Comparison of ENCODE assay signal across 11 mouse cellular contexts in the genomic region with DNA sequence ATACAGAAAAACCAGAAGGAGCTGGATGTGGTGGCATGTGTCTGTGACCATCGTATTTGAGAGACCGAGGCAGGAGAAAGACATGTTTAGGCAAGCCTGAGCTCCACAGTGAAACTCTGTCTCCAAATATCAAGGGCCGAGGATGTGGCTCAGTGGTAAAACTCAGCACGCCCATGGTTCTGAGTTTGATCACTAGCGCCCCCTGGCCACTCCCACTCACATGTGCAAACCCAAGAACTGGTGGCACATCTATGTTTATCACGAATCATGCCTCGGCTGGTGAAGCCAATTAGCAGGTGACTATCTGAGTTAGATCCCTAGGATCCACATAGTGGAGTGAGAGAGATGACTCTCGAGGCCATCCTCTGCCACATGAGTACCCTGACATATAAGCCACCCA. TPM values are rescaled to one million over a fixed set of nuclear protein-coding genes. Genes with fewer than 3 reads are reported as not detected.
DNase-seq lines count a peak whose midpoint lies in the region; ATAC-seq and TF ChIP-seq lines count a peak whose summit lies in the region.
"Had no signal": no experiment of that assay in that cellular context is flagged by ENCODE, and none has a peak within 500 bp of the region (broad histone marks: within the 10 kb centered on the region; RNA-seq: fewer than 3 reads in every experiment).

No protein-coding gene starts in this region.

- H3K36me3 ChIP-seq in heart, embryonic 11.5 days (ENCODE audit: control insufficient read depth, insufficient read depth, low read length): no peaks in the 10 kb centered on the region
- H3K36me3 ChIP-seq in E14TG2a.4 (ENCODE audit: insufficient read depth, low read length): no peaks in the 10 kb centered on the region

- no peak overlapping the region for H3K4me2 ChIP-seq in heart, embryonic 11.5 days
- H3K4me2 ChIP-seq: forebrain, embryonic 13.5 days had no signal

- H3K27ac ChIP-seq in heart, embryonic 11.5 days (ENCODE audit: low read depth, low read length): no peak overlapping the region
- no peak overlapping the region for H3K27ac ChIP-seq in cortical plate, adult 2 months (ENCODE audit: insufficient read depth, low read length)
- H3K27ac ChIP-seq: forebrain, embryonic 13.5 days had no signal

- no peak overlapping the region for H3K4me3 ChIP-seq in heart, embryonic 11.5 days (ENCODE audit: low read depth, low read length)
- H3K4me3 ChIP-seq in E14TG2a.4 (replicated peaks; ENCODE audit: low read length): no peak overlapping the region
- no peak overlapping the region for H3K4me3 ChIP-seq in cortical plate, adult 2 months (ENCODE audit: insufficient read depth, low read length)
- H3K4me3 ChIP-seq: forebrain, embryonic 13.5 days had no signal

- TF ChIP-seq POLR2A in cortical plate, adult 2 months (IDR thresholded peaks at IDR 0.05; ENCODE audit: extremely low read depth, insufficient read depth, low read length): no peak

- WGBS in heart, embryonic 11.5 days (ENCODE audit: insufficient replicate concordance): 67% methylated on average over 8 of the region's 8 CpGs

- H3K27me3 ChIP-seq in heart, embryonic 11.5 days (ENCODE audit: control insufficient read depth, insufficient read depth, low read length): peaks cover 25% of the 10 kb centered on the region
- peaks cover 31% of the 10 kb centered on the region for H3K27me3 ChIP-seq in E14TG2a.4 (ENCODE audit: insufficient read depth, low read length)
- H3K27me3 ChIP-seq: Patski had no signal

- no peak overlapping the region for H3K9ac ChIP-seq in heart, embryonic 11.5 days (ENCODE audit: low read depth, low read length)
- H3K9ac ChIP-seq: forebrain, embryonic 13.5 days had no signal

- intact Hi-C loops in heart, postnatal 14 days (cut with DNase I): no loop called here

- DNase-seq in heart, postnatal 14 days: peak; percentile 39 to 40
- no peak for DNase-seq in right cerebral cortex, postnatal 10 days (ENCODE audit: low spot score in 2 of 2)
- no peak for DNase-seq in right cerebral cortex, postnatal 25 days
- DNase-seq in right cerebral cortex, postnatal 4 days: no peak

- no peaks in the 10 kb centered on the region for H3K9me3 ChIP-seq in heart, embryonic 11.5 days (replicated peaks; ENCODE audit: control insufficient read depth, low read length)
- no peaks in the 10 kb centered on the region for H3K9me3 ChIP-seq in E14TG2a.4 (ENCODE audit: low read length)
- H3K9me3 ChIP-seq: forebrain, embryonic 13.5 days had no signal

- peak; percentile 45 for TF ChIP-seq CTCF in E14TG2a.4 (conservative IDR thresholded peaks at IDR 0.05; ENCODE audit: low read length)
- peak; percentile 1; the same call in 1 of the 2 replicates for TF ChIP-seq CTCF in cortical plate, adult 2 months (IDR thresholded peaks at IDR 0.05; ENCODE audit: extremely low read depth, insufficient read depth, low read length)

- H3K4me1 ChIP-seq in heart, embryonic 11.5 days (ENCODE audit: control insufficient read depth, insufficient read depth, low read length): peaks cover 9% of the 10 kb centered on the region
- peaks cover 91% of the 10 kb centered on the region for H3K4me1 ChIP-seq in E14TG2a.4 (replicated peaks; ENCODE audit: low read depth, low read length)
- no peaks in the 10 kb centered on the region for H3K4me1 ChIP-seq in cortical plate, adult 2 months (ENCODE audit: control insufficient read depth, insufficient read depth, low read length)

- ATAC-seq in heart, embryonic 11.5 days (replicated peaks; ENCODE audit: insufficient number of reproducible peaks, low FRiP score, low TSS enrichment): no peak
- peak; percentile 85 for ATAC-seq in megakaryocyte-erythroid progenitor cell, adult 5-6 weeks (replicated peaks; ENCODE audit: low FRiP score, low TSS enrichment, poor library complexity, severe bottlenecking)
- ATAC-seq: forebrain, embryonic 13.5 days; Patski had no signal

RNA-seq across cellular contexts. Expression of a gene that starts 27.6 kb away (rescaled TPM):
- 10 to 100 TPM; 13.0 to 14.9 TPM for total RNA-seq in heart, postnatal 14 days (2021)
- 37.8 and 41.1 TPM in 2 replicates for polyA plus RNA-seq in heart, embryonic 11.5 days (2014; fragmentation: Nextera tagmentation; extraction: Ambion mirVana)
- 23.8 and 24.6 TPM in 2 replicates for polyA plus RNA-seq in cortical plate, adult 2 months (2012; rRNA removed)
- 23.8 and 24.9 TPM in 2 replicates for total RNA-seq in megakaryocyte-erythroid progenitor cell, adult 5-6 weeks (2014; fragmentation: Nextera tagmentation)
- 5.7 and 17.9 TPM in 2 replicates for total RNA-seq in megakaryocyte-erythroid progenitor cell, adult 5-6 weeks (2017)

RNA-seq across cellular contexts. Expression of a gene that starts 43.3 kb away (rescaled TPM):
- under 1 TPM; 0.17 to 0.34 TPM for total RNA-seq in heart, postnatal 14 days (2021)
- 0.13 and 0.31 TPM in 2 replicates for polyA plus RNA-seq in heart, embryonic 11.5 days (2014; fragmentation: Nextera tagmentation; extraction: Ambion mirVana)
- polyA plus RNA-seq in cortical plate, adult 2 months (2012; rRNA removed): 0.17 and 0.19 TPM in 2 replicates
- total RNA-seq in megakaryocyte-erythroid progenitor cell, adult 5-6 weeks (2014; fragmentation: Nextera tagmentation): not detected in 2 replicates
- not detected in 2 replicates for total RNA-seq in megakaryocyte-erythroid progenitor cell, adult 5-6 weeks (2017)
- total RNA-seq: monocyte, adult 5-6 weeks had no signal
- polyA plus RNA-seq: forebrain, embryonic 13.5 days; Patski had no signal

RNA-seq across cellular contexts. Expression of a gene that starts 57.2 kb away (rescaled TPM):
- total RNA-seq in heart, postnatal 14 days (2021): not detected
- polyA plus RNA-seq in heart, embryonic 11.5 days (2014; fragmentation: Nextera tagmentation; extraction: Ambion mirVana): not detected in 2 replicates
- 0.13 and 0.25 TPM in 2 replicates for polyA plus RNA-seq in cortical plate, adult 2 months (2012; rRNA removed)
- total RNA-seq in megakaryocyte-erythroid progenitor cell, adult 5-6 weeks (2014; fragmentation: Nextera tagmentation): not detected in 2 replicates
- total RNA-seq in megakaryocyte-erythroid progenitor cell, adult 5-6 weeks (2017): not detected in 2 replicates
- total RNA-seq: monocyte, adult 5-6 weeks had no signal
- polyA plus RNA-seq: forebrain, embryonic 13.5 days had no signal

Comparison
In these comparisons a context has a peak if more than half of its experiments do, and no peak if none do; other contexts are left out.
1. DNase-seq: peak in heart, postnatal 14 days (2 of 2); none in right cerebral cortex, postnatal 10 days (0 of 2), right cerebral cortex, postnatal 25 days (single experiment) and right cerebral cortex, postnatal 4 days (single experiment).